Mouse (Mus musculus): Measurements from ENCODE around the gene Ccdc169. TPM values are rescaled to one million over a fixed set of nuclear protein-coding genes. Genes with fewer than 3 reads are reported as not detected.

The Ccdc169 gene
- polyA plus RNA-seq, 1 experiment = 0.45 TPM

DNA sequence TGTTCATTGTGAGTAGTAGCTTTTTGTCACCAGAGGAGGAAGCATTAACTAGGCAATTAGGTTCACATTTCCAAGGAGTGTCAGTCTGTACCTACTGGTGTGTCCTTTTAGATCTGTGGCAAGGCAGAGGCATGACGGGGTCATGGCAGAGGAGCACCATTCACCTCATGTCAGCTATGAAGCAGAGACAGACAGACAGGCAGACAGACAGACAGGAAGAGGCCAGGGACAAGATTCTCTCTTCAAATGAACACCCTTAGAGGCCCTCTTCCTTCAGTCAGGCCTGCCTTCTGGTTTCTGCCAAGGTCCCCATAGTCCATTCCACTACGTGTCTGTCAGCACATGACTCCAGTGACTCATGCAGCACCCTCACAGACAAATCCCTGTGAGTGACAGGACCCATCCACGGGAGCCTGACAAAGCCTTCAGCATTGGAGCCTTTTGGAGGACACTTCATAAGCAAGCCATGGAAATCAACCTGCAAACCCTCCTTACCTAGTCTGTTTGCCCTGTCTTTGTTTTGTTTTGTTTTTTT lies 14.7 kb upstream of the Ccdc169 start:
- no peak for DNase-seq (ENCODE audit: low read depth)

DNA sequence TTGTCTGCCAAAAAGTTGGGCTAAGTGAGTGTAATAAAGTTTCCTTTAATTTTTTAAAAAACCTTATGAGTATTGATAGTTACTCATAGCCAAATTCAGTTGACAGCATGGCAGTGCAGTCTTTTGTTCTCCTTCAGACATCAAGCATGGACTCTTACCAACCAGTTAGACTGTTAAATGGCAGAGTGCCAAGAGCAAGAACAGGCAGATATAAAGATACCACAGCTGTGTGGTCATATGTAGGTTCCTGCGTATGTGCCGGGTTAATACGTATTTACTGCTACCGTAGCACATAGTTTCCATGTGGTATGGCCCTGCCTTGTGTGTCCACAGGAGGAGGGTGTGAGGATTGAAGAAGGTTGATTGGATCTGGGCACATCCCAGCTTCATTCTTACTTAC lies 14.1 kb upstream of the Ccdc169 start:
- no peak for DNase-seq (ENCODE audit: low read depth)

DNA sequence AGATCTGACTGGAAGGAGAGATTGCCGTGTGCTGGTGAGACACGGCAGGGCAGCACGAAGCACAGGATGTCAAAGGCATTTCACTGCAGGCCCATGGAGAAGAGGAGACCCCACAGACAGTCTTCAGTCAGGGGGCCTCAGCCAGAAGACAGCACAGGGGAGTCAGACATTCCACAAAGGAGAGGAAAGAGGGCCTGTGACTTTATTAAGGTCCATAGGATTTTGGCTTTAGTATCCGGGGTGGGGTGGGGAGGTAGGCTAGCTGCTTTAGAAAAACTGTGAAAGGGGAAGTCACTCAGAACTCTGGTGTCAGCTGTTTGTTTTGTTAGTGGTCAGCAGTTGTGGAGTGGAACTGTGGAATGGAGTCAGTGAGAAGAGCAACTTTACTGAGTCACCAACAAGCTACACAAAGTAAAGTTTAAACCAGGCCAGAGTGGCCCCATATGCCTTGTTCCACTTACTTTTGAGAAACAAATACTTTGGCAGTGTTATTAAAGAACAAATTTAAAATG lies 7.9 kb upstream of the Ccdc169 start:
- no peak for DNase-seq (ENCODE audit: low read depth)

DNA sequence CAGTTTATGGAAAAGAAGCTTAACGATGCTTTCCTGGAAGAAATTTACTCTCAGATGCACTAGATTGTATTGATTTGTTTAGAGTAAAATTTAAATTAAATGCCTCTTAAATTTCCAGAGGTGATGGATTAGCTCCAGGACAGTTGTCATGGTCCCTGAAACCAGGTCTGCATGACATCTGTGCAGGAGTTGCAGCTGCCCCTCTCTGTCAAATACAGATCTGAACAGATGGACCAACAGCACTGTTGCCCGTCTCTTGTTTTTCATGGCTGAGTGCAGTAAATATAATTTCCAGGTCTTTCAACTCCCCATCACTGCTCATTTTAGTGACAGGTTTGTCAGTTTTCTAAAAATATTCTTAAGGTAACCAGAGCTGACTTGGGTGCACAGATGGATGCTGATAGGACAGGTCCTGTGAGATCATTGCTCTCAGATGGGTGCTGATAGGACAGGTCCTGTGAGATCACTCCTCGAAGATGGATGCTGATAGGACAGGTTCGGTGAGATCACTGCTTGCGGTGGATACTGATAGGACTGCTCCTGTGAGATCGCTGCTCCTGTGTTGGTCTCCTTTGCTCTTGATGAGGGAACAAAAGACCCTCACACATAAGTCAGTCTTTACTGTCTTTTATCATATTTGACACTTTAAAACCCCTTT lies 5.4 kb upstream of the Ccdc169 start:
- no peak for DNase-seq (ENCODE audit: low read depth)

DNA sequence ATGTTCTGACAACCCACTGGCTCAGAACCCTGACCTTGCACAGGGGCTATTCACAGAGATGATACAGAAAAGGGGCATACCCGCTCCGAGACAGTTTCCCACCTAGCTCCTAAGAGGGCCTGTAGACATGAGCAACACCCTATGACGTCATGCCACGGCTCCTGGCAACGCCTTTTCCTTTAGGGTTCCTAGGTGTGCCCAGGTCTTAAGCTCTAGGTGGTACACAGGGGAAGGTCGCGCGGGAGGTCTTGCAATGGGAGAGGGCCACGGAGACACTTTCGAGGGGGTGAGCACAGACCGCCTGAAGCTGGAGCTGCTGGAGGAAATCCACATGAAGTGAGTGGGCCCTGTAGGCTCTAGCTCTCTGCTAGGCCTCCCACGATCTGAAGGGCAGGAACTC lies 2.7 kb downstream of the Ccdc169 start:
- DNase-seq (ENCODE audit: low read depth) = no peak

DNA sequence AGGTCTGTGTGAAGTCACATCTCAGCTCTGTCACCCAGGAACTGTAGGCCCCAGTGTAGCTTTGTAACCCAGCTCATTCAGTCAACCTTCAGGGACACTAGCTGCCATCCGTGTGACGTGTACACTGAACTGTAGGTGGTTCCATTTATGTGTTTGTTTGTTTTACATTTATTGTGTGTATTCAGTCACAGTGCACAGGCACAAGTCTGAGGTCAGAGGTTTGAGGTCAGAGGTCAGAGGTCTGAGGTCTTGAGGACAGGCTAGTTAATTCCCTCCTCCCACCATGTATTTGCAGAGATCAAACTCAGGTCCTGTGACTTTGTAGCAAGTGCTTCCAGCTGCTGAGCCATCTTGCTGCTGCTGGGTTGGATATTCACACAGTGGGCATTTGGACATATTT lies 4.3 kb downstream of the Ccdc169 start:
- no peak for DNase-seq (ENCODE audit: low read depth)

DNA sequence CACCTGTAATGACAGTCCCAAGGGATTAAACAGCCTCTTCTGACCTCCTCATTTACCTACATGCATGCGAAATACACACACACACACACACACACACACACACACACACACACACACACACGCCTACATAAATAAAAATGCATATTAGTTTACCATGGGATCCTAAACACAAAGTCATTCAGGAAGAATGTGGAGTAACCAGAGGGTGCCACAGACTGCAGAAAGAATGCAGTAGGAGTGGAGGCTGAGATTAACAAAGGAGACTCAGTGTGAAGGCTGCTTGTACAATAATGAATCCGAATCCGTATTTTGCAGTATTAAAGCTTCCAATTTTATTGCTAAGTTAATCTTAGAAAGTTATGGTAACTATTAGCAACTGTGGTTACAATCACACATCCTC lies 7.8 kb downstream of the Ccdc169 start:
- no peak for DNase-seq (ENCODE audit: low read depth)

DNA sequence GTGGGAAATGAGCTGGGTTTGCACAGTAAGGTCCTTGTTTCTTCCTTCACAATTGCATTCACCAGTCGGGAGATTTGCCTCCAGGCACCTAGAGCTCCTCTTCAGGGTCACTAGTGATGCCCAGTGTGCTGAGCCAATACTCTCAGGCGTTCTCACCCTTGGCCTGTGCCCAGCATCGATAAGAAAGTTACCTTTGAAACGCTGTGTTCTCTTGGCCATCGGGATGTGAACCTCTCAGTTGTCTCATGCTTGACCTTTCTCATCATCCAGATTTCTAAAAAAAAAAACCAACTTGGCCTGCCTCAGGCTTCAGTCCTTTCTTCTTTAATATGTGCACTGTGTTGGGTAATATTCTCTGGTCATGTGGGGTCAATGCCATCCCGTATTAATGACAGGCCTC lies 9.3 kb downstream of the Ccdc169 start:
- no peak for DNase-seq (ENCODE audit: low read depth)

DNA sequence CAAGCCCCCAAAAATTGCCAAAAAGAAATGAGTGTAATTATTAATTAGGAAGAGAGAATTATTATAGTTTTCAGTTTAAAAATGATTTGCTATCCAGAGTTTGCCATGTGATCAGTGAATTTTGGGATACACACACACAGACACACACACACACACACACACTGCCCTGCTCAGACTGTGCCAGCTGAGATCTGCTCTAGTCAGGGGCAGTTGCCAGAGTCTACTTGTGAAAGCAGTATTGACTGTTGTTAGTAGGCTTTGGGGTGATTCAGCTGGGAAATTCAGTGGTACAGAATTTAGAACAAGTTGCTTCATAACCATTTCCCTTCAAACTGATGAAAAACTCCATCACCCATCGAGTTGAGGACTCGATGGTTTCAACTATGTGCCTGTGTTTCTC lies 10.0 kb downstream of the Ccdc169 start:
- DNase-seq (ENCODE audit: low read depth) = no peak

DNA sequence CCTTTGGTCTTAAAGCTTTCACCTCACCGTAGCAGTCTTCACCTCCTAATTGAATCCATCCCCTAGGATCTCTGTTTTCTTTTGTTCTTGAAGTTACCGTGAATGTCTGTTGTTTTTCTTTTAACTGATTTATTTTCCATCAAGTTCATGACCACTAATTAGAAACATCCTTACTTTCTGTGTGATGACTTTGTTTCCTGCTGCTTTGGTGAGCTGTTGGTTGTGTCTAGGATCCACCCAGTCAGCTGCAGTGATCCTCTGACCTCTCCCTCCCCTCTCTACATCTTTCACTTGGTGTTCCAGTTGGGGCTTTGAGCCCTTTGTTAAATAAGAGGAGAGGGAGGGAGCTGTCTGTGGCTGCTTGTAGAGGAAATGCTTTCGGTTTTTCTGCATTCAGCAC lies 11.0 kb downstream of the Ccdc169 start:
- DNase-seq (ENCODE audit: low read depth) = no peak

DNA sequence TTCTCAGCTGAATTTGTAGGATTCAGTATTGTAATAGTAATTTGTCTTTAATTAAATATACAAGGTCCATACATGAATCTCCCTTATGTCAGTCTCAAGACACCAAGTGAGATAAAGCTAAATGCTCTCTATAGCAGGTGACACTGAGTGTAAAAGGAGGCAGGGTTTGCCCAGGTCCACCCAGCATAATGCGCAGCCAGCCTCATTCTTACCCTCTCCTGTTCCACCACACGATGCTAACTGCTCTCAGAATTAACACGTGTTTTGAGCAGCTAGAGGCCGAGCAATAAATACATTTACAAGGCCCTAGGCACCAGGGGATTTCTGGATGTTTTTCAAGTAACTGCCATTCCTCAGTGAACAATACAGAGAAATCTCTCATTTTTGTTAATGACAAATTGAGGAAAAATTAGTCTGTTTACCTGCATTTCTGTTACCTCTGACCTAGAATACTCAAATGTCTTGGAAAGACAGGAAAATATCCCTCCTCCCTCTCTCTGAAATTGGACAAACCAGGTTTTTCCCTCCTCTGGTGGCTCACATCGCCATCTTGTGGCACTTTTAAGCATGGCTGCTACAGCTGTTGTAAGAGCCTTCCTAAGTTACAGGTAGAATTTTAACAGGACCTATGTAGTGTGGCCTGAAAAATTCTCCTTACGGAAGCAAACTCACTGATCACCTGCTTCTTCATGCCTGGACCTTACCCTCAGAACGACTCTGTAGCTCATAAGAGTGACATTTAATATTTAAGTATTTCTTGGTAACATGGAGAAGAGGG lies 14.7 kb downstream of the Ccdc169 start:
- DNase-seq (ENCODE audit: low read depth) = no peak

DNA sequence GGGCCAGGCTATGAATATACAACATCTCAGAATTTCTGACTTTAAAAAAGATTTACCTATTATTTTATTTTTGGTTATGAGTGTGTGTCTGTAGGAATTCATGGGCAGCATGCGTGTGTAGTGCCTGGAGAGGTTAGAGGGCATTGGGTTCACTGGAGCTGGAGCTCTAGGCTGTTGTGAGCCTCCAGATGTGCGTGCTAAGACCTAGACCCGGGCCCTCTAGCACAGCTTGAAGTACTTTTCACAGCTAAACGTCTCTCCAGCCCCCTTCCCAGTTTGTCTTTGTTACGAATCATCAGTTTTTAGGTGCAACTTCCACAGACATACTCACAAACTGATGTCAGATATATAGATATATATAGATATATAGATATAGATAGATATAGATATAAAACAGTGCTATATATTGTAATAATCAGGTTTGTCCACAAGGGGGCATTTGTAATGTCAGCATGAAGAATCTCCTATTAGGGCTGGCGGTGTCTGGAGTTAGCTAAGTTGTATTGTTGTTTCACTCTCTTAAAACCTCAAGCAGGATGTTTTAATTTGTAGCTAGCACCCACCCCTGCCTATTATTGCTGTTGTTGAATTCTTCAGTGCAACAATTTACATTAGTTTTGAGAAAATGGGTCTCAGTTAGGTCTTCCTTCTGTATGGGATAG lies 15.7 kb downstream of the Ccdc169 start:
- DNase-seq (ENCODE audit: low read depth) = no peak

DNA sequence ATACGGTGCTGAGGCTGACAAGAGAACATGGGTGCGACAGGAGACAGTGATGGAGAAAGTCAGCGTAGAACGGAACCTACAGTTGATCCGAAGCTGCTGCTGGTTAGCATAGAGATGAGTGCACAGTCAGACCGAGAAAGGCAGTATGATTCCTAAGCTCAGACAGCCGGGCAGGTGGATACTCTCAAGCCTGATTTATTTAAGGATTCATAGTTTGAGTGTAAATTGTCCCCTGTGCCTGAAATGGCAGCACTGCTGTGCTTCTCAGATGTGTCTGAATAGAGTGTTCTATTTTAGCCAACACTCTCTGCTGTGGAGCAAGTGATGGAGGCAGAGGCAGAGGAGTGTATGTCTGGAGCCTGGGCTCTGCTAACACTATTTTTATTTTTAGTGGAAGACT lies 17.0 kb downstream of the Ccdc169 start:
- no peak for DNase-seq (ENCODE audit: low read depth)

DNA sequence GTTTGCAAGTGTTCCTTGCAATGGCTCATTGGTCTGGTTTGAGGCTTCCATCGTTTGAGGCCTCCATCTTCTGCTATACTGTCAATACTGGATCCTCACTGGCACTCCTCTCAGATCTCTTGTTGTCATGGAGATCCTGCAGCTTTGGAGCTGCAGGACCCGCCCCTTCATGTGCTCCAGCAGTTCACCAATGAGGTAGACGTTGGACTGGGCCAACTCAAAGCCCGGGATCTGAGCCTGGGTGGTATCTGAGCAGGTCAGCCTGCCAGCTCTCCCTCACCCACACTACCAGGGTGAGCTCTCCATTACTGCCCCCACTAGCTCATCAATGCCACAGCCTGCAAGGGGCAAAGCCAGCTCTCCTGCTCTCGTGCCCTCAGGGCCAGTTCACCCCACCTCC lies 20.3 kb downstream of the Ccdc169 start:
- DNase-seq (ENCODE audit: low read depth) = no peak

DNA sequence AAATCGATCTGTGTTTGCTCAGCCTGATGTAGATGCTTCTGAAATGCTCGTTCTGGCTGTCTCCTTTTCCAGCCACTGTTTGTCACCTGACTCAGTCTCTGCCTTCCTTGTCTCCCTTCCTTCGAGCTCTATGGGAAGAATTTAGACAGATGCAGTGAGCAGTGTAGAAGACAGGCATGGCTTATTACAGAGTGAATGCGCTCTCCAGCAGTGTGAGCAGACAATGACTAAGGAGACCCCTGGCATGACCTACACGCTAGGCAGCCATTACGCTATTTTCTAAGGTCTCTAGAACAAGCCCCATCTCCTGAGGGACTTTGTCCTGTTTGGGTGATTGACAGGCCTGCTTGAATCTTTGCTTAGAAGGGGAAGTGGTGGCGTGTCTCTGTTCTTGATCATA lies 24.0 kb downstream of the Ccdc169 start:
- DNase-seq (ENCODE audit: low read depth) = no peak

DNA sequence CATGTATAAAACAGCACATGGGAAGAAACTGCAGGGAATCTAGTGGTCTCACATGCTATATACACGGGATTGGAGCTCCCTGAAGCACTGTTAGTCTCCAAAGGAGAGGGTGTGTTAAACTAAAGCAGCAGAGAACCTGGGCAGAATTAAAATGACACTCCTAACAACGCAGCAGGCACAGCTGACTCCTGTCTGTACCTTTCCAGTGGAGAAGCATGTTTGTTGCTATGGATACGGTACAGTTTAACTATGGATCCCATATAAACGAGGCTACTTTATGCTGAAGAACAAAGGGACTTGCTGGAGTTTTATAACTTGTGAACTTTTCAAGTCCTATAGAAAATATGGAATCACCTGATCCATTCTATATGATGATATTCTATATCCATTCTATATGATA lies 26.4 kb downstream of the Ccdc169 start:
- DNase-seq (ENCODE audit: low read depth) = no peak

DNA sequence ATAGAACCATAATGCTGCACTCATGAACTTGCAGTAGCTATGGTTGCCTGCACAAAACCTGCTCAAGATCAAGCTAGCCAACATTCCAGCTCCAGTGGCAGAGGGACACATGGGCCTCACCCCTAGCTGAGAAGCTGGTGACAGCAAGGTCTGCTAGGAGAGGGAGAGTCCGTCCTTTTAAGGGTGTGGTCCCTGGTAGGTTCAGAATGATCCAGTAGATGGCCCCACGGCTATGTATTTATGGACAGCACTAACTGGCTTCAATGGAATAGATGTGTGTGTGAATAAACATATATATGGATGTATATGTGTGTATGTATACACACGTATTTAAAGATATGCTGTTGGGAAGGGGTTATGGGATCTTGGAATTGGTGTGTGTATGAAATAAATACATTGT lies 35.3 kb downstream of the Ccdc169 start:
- DNase-seq (ENCODE audit: low read depth) = no peak

DNA sequence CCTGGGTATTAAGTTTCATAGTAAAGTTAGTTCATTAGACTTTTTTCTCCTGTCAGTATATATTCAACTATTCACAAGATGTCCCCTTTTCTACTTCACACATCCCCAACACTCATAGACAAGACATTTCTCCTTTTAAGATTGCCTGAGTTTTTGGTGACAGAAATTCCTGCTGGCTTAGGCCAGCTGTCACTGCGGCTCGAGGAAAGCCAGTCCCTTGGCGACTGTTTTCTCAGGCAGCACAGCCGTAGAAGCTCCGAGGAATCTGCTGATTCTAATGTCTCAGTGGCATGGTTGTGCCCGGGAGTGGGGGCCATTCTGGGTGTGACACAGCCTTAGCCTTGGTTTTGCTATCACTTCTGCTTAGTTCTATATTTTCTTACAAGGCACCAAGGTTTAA lies 40.1 kb downstream of the Ccdc169 start:
- DNase-seq (ENCODE audit: low read depth) = no peak

DNA sequence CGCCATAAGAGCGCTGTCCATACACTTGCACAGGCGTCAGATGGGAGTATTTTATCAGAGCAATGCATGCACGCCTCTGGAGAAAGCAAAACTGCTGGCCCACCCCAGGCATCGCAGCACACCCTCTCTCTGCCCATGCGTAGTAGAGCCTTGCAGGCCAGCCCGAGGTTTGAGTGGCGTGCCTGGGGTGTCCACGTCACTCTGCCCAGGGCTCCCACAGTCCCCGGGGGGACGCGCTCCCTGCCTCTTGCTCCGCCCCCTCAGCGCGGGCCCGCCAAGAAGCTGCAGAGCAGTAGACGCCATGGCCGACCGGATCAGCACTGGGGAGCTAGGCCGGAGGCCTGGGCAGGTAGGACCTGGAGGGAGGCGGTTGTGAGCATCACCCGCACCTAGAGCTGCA lies 44.6 kb downstream of the Ccdc169 start, which contains the start of gene Sohlh2:
TSS of gene Sohlh2 (plus strand) at position 263 of the 400 bp plus-strand sequence.
- no peak for DNase-seq (ENCODE audit: low read depth)

DNA sequence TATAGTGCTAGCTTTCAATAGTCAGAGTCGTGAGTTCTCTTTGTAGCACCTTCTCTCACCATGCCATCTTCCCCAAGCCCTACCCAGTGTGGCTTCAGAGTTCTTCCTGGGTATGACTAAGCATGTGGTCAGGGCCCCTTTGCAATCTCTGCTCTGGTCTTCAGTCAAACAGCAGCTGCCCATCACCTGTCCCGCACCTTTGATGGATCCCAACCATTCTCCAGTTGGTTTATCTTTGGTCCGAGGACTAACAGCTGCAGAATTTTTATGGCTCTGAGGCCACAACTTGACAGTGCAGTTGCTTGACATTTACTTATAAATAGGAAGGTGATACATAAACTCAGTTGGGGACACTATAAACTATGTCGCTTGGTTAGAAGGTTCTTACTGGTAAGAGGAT lies 54.5 kb downstream of the Ccdc169 start:
- no peak for DNase-seq (ENCODE audit: low read depth)

DNA sequence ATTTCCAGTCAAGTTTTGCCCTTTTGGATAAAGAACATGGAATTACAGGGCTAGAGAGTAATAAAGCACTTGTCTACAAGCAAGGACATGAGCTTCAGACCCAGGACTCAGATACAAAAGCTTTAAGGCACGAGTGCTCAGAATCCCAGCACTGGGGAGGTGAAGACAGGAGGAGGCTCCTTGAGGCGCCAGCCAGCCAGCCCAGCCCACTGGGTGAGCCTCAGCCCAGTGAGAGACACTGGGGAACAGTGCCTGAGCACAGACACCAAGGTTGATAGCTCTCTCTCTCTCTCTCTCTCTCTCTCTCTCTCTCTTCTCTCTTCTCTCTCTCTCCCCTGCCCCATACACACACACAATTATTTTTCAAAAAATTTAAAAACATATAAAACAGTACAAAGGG lies 56.2 kb downstream of the Ccdc169 start:
- DNase-seq (ENCODE audit: low read depth) = no peak

DNA sequence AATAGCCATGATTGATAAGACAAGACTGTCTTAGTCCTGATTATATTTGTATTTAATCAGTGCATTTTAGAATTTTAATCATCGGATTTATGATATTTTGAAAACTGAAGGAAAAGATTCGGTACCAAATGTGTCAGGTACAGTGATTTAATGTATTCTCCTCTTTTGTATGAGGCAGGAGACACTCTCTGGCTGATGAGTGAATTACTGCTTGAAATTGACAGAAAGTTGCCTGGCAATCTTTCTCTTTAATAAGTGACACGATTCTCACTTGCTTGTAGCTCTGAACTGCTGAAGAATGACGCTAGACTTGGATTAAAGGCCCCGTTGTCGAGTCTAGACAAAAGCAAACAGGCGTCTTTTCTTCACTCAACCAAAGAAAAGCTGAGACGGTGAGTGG lies 57.7 kb downstream of the Ccdc169 start:
- DNase-seq (ENCODE audit: low read depth) = no peak

Measured in gonadal fat pad, adult 2 months (tissue).